Mouse (Mus musculus) kidney, postnatal 25 days (tissue): ENCODE measurements at regions not wholly inside any gene's neighbourhood (a gene's known extent, or its start where the extent isn't known, plus 50 kb on each side); places are given as distances from the start of the nearest gene placed in this dataset.

Source experiments
- DNase-seq, 2 experiments: peaks; one replicate each; pipeline ENCODE4 v3.0.0; 2021; ENCODE audit warnings: mixed read lengths in 2 of 2

DNA sequence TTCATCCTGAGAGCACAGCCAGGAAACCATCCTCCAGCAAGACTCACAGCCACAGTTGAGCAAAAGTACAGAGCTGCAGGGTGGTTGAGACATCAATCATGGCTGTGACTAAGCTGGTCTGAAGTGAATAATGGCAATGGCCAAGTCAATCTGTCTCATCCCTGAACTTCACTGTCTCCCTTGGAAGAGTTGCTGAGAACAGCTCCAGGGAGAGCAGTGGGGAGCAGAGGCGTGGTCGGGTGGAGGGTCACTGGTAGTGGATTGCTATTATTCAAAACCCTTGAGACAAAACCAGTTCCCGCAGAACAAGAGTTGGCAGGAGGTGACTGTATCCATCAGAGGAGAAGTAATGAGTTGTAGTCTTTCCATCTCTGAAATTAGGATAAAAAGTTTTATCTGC lies 185.7 kb upstream of the Tmem72 start:
- DNase-seq, result no peak

DNA sequence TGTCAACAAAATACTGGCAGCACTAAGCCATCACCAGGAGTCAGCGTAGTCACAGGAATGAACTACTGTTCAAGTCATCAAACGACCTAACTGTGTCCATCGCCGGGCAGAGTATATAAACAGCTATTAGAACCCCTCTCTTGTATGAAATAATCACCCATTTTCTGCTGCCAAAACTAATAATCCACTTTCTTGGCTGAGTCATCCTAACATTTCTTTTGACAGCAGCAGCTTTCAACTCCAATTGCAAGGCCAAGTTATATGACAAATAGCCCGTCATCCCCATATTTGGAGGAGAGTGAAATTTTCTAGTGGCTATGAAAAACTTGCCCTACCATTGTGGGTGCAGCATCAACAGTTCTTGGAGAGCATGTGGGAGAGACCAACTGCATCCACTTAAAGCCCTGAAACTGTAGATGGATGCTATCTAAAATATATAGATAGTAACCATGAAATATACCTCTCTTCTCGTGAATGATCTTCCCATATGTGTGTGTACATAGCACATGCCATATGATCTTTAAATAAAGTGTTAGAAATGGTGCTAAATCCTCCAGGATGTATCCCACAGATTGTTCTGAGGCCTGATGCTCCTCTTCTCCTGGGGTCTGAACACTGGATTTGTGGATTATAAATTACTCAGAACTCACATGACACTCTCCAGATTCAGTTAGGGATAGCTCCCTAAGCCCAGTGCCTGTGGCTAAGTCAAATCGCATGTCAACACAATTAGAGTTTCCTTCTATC lies 189.9 kb upstream of the Tmem72 start:
- DNase-seq, result no peak

GRCm38 (mm10) chr6:116910607-116911006 lies 193.9 kb upstream of the Tmem72 start:
- DNase-seq, result no peak

- DNase-seq, result no peak
Observed at GRCm38 (mm10) chr6:116912161-116912560, 195.4 kb upstream of the Tmem72 start.

GRCm38 (mm10) chr6:116914073-116914472 lies 197.4 kb upstream of the Tmem72 start:
- no peak for DNase-seq

DNA sequence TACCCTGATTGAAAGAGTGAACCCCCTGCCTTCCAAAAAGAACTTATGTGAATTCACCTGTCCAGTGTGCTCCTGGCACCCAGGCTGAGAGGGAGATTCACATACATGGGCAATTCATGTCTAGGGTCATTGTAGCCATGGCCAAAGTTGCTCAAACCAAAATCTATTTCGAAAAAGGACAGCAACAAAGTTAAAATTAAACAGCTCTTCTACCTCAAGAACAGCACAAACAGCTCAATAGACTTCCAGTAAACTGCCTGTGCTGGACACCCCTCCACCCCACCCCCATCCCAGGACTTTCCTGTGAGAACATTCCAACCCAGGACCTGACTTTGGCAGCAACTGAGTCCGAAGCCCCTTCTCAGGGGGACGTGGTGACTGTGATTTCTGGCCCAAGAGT lies 218.3 kb upstream of the Tmem72 start:
- DNase-seq, result no peak

- DNase-seq, result no peak
Observed at GRCm38 (mm10) chr6:116941576-116941975, 224.9 kb upstream of the Tmem72 start.

GRCm38 (mm10) chr6:116942696-116943095 lies 225.6 kb upstream of the Cxcl12 start:
- no peak for DNase-seq

DNA sequence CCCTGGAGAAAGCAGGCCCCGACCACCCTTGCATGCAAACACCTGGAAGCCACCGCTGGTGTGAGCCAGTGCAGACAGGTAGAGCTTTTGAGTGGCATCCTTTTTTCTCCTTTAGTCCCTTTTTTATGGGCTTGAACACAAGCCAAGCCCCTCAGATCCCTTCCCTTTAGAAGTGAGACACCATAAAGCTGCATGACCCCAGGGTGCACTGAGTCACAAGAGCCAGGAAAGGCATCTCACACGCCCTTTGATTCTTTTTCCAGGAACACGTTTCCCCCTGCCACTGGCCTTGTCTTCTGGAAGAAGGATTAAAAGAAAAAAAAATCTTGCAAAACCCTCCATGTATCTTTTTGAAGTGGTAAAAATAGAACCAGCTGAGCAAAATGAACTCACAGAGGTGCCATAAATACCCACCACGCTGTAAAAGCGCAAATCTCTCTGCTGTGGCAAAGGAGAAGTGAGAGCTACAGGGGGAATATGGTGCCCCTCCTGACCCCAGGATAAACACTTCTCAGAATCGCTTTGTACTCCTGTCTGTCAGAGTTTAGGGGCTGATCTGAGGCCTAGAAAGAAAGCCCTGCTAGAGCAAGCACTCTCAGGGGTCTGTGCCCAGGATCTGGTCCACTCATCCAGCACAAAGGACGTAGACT lies 222.1 kb upstream of the Cxcl12 start:
- no peak for DNase-seq

DNA sequence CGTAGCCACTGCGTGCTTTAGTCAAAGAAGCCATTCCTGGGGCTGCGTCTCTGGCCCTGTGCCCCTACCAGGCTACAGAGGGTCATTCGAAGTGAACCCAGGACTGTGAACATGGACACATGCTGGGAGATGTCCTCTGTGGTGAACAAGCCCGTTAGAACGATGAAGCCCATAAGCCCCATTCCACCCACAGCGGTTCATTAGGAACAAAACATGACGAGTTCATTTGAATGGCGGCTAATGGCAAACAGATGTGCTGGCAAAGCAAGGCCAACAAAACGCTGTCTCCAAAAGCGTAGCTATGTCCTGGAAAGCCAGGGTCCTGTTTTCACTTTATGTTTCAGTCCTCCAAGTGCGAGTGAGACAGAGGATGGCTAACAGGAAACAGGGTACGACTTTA lies 208.7 kb upstream of the Cxcl12 start:
- DNase-seq, result no peak

DNA sequence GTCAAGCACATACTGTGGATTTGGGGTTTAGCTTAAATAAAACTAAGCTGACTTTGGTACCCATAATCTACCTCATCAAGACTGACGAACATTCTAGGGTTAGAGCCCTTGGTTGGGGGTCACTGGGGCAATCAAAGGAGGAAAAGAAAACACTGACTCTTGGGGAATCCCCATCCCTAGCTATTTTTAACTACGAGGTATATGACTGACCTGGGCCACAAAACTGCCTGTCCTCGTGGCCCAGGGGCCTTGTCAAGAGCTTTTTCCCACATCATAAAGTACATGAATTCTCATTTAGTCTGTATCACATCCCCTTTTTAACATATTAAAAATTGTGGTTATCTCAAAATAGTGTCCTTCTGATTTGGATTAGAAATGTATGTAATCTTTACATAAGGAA lies 207.7 kb upstream of the Cxcl12 start:
- DNase-seq, result no peak

- peak in 1 of 2 experiments; percentile 41 for DNase-seq
Observed at GRCm38 (mm10) chr6:116966436-116966835, 201.9 kb upstream of the Cxcl12 start.

DNA sequence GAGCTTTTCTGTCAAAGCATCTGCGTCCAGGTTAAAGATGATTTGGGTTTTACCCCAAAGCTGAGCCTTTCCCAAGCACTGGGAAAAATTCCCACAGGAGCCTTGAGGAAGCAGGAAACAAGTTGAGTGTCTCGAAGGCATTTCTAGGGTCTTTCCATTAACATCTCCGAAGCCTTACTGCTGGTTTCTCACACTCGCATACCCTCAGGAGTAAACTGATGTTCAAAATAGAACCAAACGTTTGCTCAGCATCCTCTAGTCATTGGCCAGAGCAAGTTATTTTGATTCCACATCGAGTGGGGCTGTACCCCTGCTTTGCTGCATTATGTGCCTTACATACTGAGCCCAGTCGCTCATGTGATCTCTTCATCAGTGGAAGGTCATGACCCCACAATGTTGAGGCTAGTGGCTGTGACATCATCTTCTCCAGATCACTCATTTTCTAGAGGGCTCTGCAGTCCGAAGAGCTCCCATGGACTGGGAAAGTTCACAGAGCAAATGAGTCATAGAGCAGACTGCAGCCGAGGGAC lies 198.9 kb upstream of the Cxcl12 start:
- no peak for DNase-seq

DNA sequence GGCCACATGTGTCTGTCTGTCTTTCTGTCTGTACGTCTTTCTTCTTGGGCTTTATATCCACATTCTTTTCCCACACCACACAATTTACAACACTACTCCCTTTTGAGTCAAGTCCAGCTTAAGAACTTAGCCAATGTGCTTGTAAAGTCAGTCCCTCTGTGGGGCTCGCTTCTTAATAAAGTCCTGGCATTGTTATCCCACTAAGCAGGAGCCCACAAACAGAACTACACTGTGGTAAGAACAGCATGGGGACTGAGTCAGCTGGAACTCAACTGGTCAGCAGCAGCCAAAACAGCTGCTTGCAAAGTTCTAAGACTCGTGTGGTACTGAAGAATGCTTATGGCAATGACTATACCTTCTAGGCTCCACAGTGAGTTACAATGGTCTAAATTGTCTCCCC lies 193.5 kb upstream of the Cxcl12 start:
- no peak for DNase-seq

DNA sequence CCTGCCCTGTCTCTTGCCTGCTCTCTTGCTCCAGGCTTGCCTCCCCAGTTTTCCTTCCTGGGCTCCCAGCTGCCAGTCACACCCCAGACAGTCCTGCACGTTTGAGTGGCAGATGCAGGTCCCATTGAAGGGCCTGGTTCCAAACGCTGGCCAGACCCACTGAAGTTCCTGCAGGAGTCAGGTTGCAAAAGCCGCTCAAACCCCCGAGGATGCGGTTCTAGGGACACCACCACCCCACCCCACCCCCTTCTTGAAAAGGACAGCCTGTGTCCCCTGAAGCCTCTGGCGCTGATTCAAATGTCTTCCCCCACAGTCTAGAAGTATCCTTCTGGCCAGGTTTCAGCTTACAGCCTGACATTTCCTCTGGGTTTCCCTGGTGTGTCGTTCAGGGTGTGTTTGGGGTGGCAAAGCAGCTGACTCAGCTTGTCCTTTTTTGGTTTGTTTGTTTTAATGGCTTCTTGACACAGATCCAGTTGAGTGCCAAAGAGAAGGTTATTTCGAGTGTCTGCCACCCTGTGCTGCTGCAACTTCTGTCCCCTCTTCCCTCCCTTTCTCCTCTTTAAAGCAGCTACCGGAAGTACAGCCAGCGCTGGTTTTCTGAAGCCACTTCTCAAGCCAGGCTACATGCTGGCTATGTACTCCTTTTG lies 187.9 kb upstream of the Cxcl12 start:
- DNase-seq, result peak in 1 of 2 experiments; percentile 24

GRCm38 (mm10) chr6:116985147-116985737 lies 183.1 kb upstream of the Cxcl12 start:
- DNase-seq, result no peak

- no peak for DNase-seq
Observed at GRCm38 (mm10) chr6:116986266-116987000, 181.9 kb upstream of the Cxcl12 start.

- no peak for DNase-seq
Observed at GRCm38 (mm10) chr6:116987243-116987642, 181.1 kb upstream of the Cxcl12 start.

GRCm38 (mm10) chr6:116998948-116999682 lies 169.2 kb upstream of the Cxcl12 start:
- DNase-seq, result no peak

DNA sequence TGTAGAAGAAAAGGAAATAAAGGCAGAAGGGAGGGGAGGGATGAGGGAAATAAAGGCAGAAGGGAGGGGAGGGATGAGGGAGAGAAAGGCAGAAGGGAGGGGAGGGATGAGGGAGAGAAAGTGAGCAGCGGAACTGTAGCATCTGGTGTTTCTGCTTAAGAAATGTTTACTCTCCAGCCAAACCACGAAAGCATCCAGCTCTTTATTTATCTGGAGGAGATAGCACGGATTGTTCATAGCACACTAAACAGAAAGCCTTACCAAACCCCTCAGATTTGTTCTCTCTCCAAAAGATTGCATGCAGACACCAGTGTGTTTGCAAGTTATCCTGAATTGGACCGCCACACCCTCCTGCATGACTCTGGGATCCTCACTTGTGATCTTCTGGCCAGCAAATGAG lies 168.4 kb upstream of the Cxcl12 start:
- DNase-seq, result no peak

GRCm38 (mm10) chr6:117000951-117001725 lies 167.2 kb upstream of the Cxcl12 start:
- no peak for DNase-seq
